Mouse (Mus musculus) spleen, adult 12 weeks (tissue): ENCODE results near the gene Tmem222.

ENCODE experiments used
- DNase-seq: peaks from one replicate; pipeline ENCODE4 v3.0.0; 2022; ENCODE audit warnings: low spot score

The Tmem222 gene

GRCm38 (mm10) chr4:133250609-133251008, 27.0 kb downstream of the Tmem222 start:
- DNase-seq: peak; percentile 78

- DNase-seq: peak; percentile 42
Measured at GRCm38 (mm10) chr4:133247806-133248449, 29.7 kb downstream of the Tmem222 start.

DNA sequence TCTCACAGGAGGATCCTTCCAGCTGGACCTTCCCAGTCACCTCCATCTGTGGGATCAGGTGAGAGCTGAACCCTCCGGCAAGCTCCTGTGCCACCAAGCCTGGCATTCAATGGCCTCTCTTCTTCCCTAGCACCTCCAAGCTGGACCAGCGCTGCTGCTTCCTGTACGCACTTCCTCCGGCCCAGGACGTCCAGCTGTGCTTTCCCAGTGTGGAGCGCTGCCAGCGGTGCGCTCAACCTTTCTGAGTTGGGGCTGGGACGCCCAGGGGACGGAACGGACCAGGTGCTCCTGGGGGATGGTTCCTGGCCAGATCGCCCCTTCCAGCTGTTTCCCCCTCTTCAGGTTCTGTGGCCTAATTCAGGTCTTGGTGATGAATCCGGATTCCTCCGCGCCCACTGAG, 30.5 kb downstream of the Tmem222 start:
- DNase-seq: no peak

GRCm38 (mm10) chr4:133244289-133244688, 33.3 kb downstream of the Tmem222 start:
- DNase-seq: no peak

DNA sequence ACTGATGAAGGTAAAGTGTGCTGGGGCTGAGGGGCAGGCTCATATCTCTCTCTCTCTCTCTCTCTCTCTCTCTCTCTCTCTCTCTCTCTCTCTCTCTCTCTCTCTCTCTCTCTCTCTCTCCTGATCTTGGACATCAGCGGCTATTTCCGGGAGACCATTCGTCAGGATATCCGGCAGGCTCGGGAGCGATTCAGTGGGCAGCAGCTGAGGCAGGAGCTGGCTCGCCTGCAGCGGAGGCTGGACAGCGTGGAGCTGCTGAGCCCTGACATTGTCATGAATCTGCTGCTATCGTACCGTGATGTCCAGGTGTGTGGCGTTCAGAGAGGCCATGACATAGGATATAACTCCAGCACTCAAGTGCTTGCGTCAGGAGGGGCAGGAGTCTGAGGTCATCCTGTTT, 34.1 kb downstream of the Tmem222 start:
- no peak for DNase-seq

DNA sequence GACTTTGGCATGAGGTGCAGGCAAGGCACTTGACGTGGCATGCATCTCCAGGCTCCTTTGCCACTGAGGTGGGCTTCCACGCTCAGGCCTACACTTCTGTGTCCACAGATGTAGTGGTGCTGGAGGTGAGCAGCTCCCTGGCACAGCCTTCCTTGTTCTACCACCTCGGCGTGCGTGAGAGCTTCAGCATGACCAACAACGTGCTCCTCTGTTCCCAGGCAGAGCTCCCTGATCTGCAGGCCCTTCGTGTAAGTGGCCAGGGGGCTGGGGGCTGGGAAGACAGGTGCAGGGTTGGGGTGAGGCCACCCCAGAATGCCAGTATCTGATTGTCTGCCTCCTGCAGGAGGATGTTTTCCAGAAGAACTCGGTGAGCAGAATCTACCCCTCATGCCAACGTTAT, 34.9 kb downstream of the Tmem222 start:
- DNase-seq: no peak

DNA sequence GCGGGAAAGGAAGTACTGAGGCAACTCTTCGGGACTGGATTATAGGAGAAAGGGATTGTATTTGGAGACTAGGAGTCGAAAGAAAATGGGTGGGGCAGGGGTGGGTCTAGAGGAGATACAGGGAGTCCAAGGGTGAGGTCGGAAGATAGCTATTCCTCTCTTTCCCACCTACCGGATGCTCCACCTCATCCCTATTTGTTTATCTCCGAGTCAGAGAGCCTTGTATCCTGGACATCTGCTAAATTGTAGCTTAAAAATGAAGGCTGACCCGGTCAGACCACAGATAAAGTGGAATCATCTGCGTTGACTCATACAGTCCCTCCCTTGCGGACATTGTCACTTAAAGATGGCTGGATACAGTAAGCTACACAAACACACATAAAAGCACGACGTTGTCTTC, 35.7 kb downstream of the Tmem222 start:
- DNase-seq: no peak

DNA sequence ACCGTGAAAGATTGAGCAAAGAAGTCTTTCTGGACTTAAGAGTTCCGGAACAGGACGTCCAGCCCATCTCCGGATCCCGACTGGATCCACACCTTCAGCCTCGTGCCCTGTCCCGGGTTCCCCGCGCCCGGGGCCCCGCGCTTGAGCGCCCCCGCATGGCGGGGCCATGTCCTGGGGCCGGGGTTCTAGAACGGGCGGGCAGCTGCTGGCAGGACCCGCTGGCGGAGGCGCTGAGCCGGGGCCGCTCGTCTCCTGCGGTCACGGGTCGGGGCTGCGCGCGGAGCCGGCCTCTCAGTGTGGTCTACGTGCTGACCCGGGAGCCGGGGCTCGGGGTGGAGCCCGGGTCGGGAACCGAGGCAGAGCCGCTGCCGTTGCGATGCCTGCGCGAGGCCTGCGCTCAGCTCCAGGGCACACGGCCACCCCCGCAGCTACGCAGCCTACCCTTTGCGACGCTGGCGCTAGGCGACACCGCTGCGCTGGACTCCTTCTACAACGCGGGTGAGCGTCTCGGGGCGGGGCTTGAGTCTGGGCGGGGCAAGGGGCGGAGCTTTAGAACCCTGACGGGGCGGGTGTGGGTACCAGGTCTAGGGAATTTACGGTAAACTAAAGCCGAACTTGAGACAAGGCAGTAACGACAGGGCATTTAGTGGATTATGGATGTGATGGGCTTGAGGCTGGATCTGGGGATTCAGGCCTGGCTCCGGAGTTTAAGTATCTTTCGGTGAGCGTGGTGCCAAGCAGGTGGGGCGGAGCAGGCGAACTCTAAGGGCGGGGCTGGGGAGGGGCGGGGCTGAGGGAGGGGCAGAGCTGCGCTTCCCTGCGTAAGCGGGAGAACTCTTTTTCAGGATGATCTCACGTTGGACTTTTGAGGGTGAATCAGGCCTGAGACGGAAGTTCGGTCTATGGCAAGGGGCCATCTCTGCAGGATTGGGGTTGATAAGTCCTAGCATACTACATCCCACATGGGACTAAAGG, 36.4 kb downstream of the Tmem222 start:
- peak; percentile 75 for DNase-seq

DNA sequence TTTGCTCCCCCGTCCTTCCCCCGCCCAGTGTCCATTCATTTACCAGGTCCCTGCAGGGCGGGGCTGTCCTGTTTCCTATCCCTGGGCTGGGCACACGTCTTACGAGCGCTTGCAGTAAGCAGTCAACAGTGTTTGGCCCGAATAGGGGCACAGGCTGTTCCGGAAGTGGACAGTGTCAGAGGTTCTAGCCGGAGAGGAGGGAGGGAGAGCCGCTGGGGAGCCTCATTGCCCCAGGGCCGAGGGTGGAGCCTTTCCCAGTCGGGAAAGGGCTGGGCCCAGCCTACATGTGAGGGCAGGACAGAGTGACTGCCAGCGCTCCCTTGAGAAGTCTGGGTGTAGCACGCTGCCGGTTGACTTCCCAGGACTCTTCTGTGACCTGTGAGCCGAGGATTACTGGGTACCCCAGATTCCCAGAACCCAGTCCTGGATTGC, 37.1 kb downstream of the Tmem222 start, which contains the start of gene Map3k6:
TSS of gene Map3k6 (plus strand) at position 329 of the 432 bp plus-strand sequence.
- no peak for DNase-seq

- no peak for DNase-seq
Measured at GRCm38 (mm10) chr4:133237911-133238310, 39.7 kb downstream of the Tmem222 start.

GRCm38 (mm10) chr4:133235415-133235814, 42.2 kb downstream of the Tmem222 start:
- DNase-seq: no peak

- no peak for DNase-seq
Measured at GRCm38 (mm10) chr4:133234771-133235170, 42.8 kb downstream of the Tmem222 start.

DNA sequence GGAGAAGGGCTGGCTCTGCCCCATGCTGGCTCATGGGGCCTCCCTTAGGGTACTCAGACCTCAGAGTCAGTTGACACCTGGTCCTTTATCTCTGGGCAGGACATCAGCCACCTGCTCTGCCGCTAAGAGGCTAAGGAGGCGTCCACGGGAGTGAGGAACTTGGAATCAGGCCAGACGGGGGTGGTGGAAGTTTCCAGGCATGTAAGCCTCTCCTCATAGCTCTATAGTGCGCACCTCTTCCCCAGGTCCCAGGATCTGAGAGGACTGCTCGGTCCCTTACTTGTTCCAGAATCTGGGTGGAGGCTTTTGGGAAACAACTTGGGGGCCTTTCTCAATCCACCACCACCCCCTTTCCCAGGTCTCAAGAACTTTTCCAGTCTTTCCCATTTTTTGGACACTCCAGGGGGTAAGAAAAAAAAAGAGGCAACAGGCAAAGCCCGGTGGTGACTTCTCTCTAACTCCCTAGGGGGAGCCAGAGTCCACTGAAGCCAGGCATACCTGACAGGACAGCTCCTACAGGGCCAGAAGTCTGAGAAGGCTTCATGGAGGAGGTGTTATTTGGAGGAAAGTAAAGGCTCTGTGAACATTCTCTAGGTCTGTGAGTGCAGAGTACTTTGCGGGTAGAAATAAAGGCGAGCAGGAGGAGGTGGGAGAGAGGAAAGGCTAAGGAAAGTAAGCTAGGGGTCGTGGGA, 44.2 kb downstream of the Tmem222 start:
- DNase-seq: no peak

DNA sequence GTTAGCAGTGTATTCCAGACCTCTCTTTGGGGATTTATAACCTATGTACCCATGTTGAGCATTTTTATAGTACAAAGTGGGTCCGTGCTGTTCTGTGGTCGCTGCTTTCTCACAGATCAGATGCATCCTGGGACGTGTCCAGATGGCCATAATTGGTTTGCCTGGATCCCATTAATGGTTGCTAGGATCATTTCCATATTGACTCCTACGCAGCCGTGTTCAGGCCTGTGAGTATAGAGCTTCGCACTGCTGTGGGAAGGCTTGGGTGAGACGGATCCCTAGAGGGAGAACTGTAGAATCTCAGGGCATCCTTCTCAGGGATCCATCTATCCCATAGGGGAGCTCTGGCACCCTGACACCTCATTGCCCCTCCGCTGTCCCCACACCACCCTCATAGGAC, 48.0 kb downstream of the Tmem222 start:
- no peak for DNase-seq

DNA sequence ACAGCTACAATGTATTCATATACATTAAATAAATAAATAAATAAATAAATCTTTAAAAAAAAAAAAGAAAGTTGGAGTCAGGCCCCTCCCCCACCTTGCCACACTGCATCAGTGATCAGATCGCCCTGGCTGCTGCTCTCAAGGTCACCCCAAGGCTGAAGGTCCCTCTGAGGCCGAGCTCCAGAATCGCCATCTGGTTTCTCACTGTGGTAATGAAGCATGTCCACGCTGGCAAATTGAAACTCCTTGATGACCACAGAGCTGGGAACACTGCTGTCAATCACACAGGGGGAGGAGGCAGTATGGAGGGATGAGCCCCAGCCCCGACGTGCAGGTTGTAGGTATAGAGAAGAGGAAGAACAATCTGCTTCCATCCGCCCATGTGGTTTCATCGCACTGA, 50.0 kb downstream of the Tmem222 start:
- no peak for DNase-seq

DNA sequence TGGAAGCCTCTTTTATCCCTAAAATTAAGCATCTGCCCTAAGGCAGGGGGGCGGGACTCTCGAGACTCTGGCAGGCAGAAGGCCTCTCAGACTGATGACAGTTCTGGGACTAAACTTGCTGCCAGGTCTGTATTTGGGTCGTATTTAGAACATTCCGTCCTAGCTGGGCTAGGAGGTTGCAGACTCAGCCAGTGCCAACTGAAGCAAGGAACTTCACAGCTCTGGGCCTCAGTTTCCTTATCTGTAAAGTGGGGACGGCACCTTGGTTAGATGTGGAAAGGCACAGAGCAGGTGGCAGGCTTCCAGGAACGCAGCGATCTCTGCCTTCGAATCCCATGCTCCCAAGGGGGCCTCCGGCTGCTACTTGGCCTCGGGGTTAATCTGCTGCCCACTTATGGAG, 51.5 kb downstream of the Tmem222 start:
- DNase-seq: no peak

DNA sequence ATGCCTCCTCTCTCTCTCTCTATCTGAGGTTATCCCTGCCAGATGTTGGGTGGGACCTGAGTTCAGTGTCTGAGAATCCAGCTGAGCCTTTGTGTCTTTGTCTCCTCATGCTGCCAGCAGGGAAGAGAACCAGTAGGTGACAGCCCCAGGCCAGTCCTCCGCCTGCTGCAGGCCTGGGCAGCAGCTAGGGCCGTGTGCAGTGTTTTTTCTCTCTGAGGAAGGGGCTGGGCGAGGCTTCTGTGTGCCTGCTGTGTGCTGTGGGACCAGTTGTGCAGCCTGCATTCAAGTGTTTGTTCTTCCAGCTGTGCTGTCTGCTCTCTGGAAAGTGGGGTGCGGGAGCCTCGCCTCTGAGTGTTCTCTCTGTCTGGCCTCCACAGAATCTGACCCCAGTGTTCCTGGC, 53.7 kb downstream of the Tmem222 start:
- DNase-seq: no peak

GRCm38 (mm10) chr4:133221701-133222100, 55.9 kb downstream of the Tmem222 start:
- DNase-seq: no peak

- DNase-seq: no peak
Measured at GRCm38 (mm10) chr4:133220656-133221055, 56.9 kb downstream of the Tmem222 start.

DNA sequence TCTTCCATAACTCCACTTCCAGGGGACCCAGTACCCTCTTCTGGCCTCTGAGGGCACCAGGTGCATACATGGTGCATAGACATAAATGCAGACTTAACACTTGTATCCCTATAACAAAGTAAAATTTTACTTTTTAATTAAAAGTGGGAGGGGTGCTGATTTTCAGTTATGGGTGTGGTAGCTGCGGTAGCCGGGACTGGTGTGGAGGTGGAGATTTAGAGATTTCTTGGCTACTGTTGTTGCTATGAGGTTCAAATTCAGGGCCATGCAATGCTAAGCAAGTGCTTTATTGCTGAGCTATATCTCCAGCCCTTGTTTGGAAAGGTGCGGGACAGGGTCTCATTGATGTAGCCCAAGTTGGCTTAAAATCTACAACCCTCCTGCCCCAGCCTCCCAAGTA, 58.8 kb downstream of the Tmem222 start:
- DNase-seq: no peak

DNA sequence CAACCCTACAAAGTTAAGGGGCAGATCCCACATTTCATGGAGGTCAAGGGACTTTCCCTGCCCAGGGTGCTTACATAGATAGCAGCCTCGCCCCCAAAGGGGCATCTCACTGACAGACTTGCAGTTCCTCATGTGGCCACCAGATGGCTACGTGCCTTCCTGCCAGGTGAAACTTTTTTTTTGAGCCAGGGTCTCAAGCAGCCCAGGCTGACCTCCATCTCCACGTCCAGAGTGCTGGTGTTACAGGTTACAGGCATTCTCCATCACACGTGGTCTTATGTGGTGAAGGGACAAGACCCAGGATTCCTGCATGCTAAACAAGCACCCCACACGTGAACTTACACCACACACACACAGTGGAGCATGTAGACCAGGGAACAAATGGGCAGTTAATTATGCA, 60.0 kb downstream of the Tmem222 start:
- DNase-seq: peak; percentile 55
